Mouse (Mus musculus) E14TG2a.4 (cell line): ENCODE results near the gene Ddx27.

Source experiments
- CTCF ChIP-seq: conservative IDR thresholded peaks from 2 replicates; pipeline ENCODE4 v1.5.1; 2014; ENCODE audit warnings: low read length
- NANOG ChIP-seq: IDR thresholded peaks from 2 replicates; pipeline ENCODE4 v1.6.1; 2014; ENCODE audit warnings: borderline replicate concordance, low read length, mixed read lengths
- POU5F1 ChIP-seq: IDR thresholded peaks from 2 replicates; pipeline ENCODE4 v1.6.1; 2014; ENCODE audit warnings: low read length, borderline replicate concordance

GRCm38 (mm10) chr2:167078486-167078885 lies 63.5 kb downstream of the Ddx27 start:
- TF ChIP-seq CTCF (no peak), NANOG (no peak), POU5F1 (no peak)
